ENCODE assay signal across 17 mouse cellular contexts in the genomic region with DNA sequence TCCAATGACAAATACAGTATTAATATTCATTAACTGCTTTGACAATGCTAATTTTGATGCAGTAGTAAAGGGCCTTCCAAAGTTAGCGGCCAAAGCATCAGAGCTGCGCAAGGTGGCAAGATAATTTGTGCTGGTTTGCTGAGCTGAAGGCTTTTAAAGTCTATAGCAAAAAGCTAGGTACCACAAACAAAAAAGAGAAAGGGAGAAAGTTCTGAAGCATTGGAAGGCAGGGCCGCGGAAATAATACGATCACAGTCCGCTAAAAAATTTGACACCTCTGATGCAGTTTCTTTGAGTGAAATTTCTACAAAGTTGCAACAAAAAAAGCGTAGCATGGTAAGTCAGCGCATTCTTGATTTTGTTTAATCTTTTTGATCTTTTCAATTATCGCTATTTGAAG.
DNase-seq lines count a peak whose midpoint lies in the region; ATAC-seq and TF ChIP-seq lines count a peak whose summit lies in the region.
"Had no signal": no experiment of that assay in that cellular context is flagged by ENCODE, and none has a peak within 500 bp of the region (broad histone marks: within the 10 kb centered on the region; RNA-seq: fewer than 3 reads in every experiment).

No protein-coding gene starts in this region.

- 61% methylated on average over 9 of the region's 9 CpGs for WGBS in limb, embryonic 11.5 days
- 59% methylated on average over 9 of the region's 9 CpGs for WGBS in limb, embryonic 10.5 days
- 2% methylated on average over 9 of the region's 9 CpGs for WGBS in forebrain, embryonic 14.5 days
- WGBS in midbrain, embryonic 12.5 days: 12% methylated on average over 9 of the region's 9 CpGs
- 94% methylated on average over 9 of the region's 9 CpGs for WGBS in lung, adult 2 months

- no peak for DNase-seq in limb, embryonic 11.5 days (ENCODE audit: low spot score)
- DNase-seq in limb, embryonic 10.5 days (ENCODE audit: low spot score): no peak
- no peak for DNase-seq in forebrain, embryonic 14.5 days (ENCODE audit: low spot score)
- DNase-seq in kidney, postnatal 10 days: no peak
- no peak for DNase-seq in layer of hippocampus, postnatal 36 days
- no peak for DNase-seq in lung, adult 2 months
- DNase-seq: adrenal gland, postnatal 36 days; cerebellum, adult 18-20 months; heart, adult 11 months; heart, postnatal 4 days; kidney, adult 18-20 months; lung, postnatal 4 days had no signal

- TF ChIP-seq POLR2A in lung, adult 2 months (IDR thresholded peaks at IDR 0.05; ENCODE audit: borderline replicate concordance, extremely low read depth, low read depth, low read length): no peak

- H3K4me2 ChIP-seq in limb, embryonic 11.5 days (ENCODE audit: low read depth, severe bottlenecking): peak overlapping the region; percentile 11; the same call in 1 of the 2 replicates
- peak overlapping the region; percentile 53 for H3K4me2 ChIP-seq in forebrain, embryonic 14.5 days (ENCODE audit: low read length)
- peak overlapping the region; percentile 46 for H3K4me2 ChIP-seq in midbrain, embryonic 12.5 days (replicated peaks)

- no peaks in the 10 kb centered on the region for H3K9me3 ChIP-seq in limb, embryonic 11.5 days (ENCODE audit: control insufficient read depth, low read length)
- no peaks in the 10 kb centered on the region for H3K9me3 ChIP-seq in limb, embryonic 10.5 days (replicated peaks)
- H3K9me3 ChIP-seq in forebrain, embryonic 14.5 days (replicated peaks; ENCODE audit: control insufficient read depth, low read length): no peaks in the 10 kb centered on the region
- no peaks in the 10 kb centered on the region for H3K9me3 ChIP-seq in midbrain, embryonic 12.5 days
- H3K9me3 ChIP-seq: embryonic facial prominence, embryonic 15.5 days; neural tube, embryonic 12.5 days had no signal

- no peaks in the 10 kb centered on the region for H3K27me3 ChIP-seq in limb, embryonic 11.5 days (ENCODE audit: control insufficient read depth, insufficient read depth, low read length)
- peaks cover 18% of the 10 kb centered on the region for H3K27me3 ChIP-seq in limb, embryonic 10.5 days (ENCODE audit: low read depth, poor library complexity, severe bottlenecking)
- H3K27me3 ChIP-seq in forebrain, embryonic 14.5 days (replicated peaks; ENCODE audit: control insufficient read depth, insufficient read depth, low read length): peaks cover 20% of the 10 kb centered on the region
- peaks cover 28% of the 10 kb centered on the region; the same call in 1 of the 2 replicates for H3K27me3 ChIP-seq in midbrain, embryonic 12.5 days

- ATAC-seq in limb, embryonic 11.5 days (ENCODE audit: insufficient number of reproducible peaks, low FRiP score, low TSS enrichment, low read depth): no peak
- no peak for ATAC-seq in forebrain, embryonic 14.5 days
- no peak for ATAC-seq in midbrain, embryonic 12.5 days (ENCODE audit: low FRiP score, low read depth)

- H3K27ac ChIP-seq in limb, embryonic 11.5 days (replicated peaks; ENCODE audit: low read depth, low read length): no peak overlapping the region
- H3K27ac ChIP-seq in limb, embryonic 10.5 days: no peak overlapping the region
- peak overlapping the region; percentile 23; the same call in 1 of the 2 replicates for H3K27ac ChIP-seq in forebrain, embryonic 14.5 days (ENCODE audit: low read depth, low read length)
- H3K27ac ChIP-seq in midbrain, embryonic 12.5 days (replicated peaks): peak overlapping the region; percentile 93
- H3K27ac ChIP-seq: kidney, postnatal 0 days; neural tube, embryonic 12.5 days; stomach, postnatal 0 days had no signal

- peaks cover 44% of the 10 kb centered on the region for H3K4me1 ChIP-seq in limb, embryonic 11.5 days (ENCODE audit: control insufficient read depth, insufficient read depth, low read length)
- peaks cover 77% of the 10 kb centered on the region for H3K4me1 ChIP-seq in limb, embryonic 10.5 days
- H3K4me1 ChIP-seq in forebrain, embryonic 14.5 days (ENCODE audit: control insufficient read depth, insufficient read depth, low read length): peaks cover 38% of the 10 kb centered on the region
- peaks cover 71% of the 10 kb centered on the region for H3K4me1 ChIP-seq in midbrain, embryonic 12.5 days
- peaks cover 4% of the 10 kb centered on the region; the same call in 1 of the 2 replicates for H3K4me1 ChIP-seq in lung, adult 2 months (ENCODE audit: control insufficient read depth, insufficient read depth, low read length)

- H3K4me3 ChIP-seq in limb, embryonic 11.5 days (ENCODE audit: low read depth, low read length): no peak overlapping the region
- H3K4me3 ChIP-seq in limb, embryonic 10.5 days: no peak overlapping the region
- peak overlapping the region; percentile 30; the same call in 1 of the 2 replicates for H3K4me3 ChIP-seq in forebrain, embryonic 14.5 days (ENCODE audit: low read depth, low read length)
- H3K4me3 ChIP-seq in midbrain, embryonic 12.5 days: peak overlapping the region; percentile 48
- no peak overlapping the region for H3K4me3 ChIP-seq in lung, adult 2 months (replicated peaks; ENCODE audit: extremely low read depth, low read depth, low read length)

- H3K9ac ChIP-seq in limb, embryonic 11.5 days (ENCODE audit: low read length): no peak overlapping the region
- peak overlapping the region; percentile 43; the same call in 1 of the 2 replicates for H3K9ac ChIP-seq in forebrain, embryonic 14.5 days (ENCODE audit: low read length)
- H3K9ac ChIP-seq in midbrain, embryonic 12.5 days (replicated peaks): 0 out of 2 replicates have a peak overlapping the region, but pooled peaks have one; percentile 28
- H3K9ac ChIP-seq: embryonic facial prominence, embryonic 15.5 days; neural tube, embryonic 12.5 days had no signal

- no peaks in the 10 kb centered on the region for H3K36me3 ChIP-seq in limb, embryonic 11.5 days (ENCODE audit: control insufficient read depth, insufficient read depth, low read length)
- H3K36me3 ChIP-seq in limb, embryonic 10.5 days: 0 out of 2 replicates have a peak, but pooled peaks cover 2% of the 10 kb centered on the region
- no peaks in the 10 kb centered on the region for H3K36me3 ChIP-seq in forebrain, embryonic 14.5 days (ENCODE audit: control insufficient read depth, insufficient read depth, low read length)
- no peaks in the 10 kb centered on the region for H3K36me3 ChIP-seq in midbrain, embryonic 12.5 days
- H3K36me3 ChIP-seq: embryonic facial prominence, embryonic 15.5 days; neural tube, embryonic 12.5 days had no signal

- no peak for TF ChIP-seq CTCF in lung, adult 2 months (IDR thresholded peaks at IDR 0.05; ENCODE audit: insufficient read depth, low read length)

Comparison
In these comparisons a context has a peak if more than half of its experiments do, and no peak if none do; other contexts are left out.
1. H3K27ac ChIP-seq: peak in forebrain, embryonic 14.5 days (single experiment) and midbrain, embryonic 12.5 days (single experiment); none in limb, embryonic 11.5 days (single experiment) and limb, embryonic 10.5 days (single experiment).
2. H3K4me3 ChIP-seq: peak in forebrain, embryonic 14.5 days (single experiment) and midbrain, embryonic 12.5 days (single experiment); none in limb, embryonic 11.5 days (single experiment), limb, embryonic 10.5 days (single experiment) and lung, adult 2 months (single experiment).
3. Peak in every context shown above with its lines, with median percentiles within 50 percentile points of each other: H3K4me2 ChIP-seq.